Mouse (Mus musculus): Measurements from ENCODE around the gene Arfgap3.
"Not testable (repeated sequence)": the region's sequence is repeated elsewhere in the genome, so short reads cannot be mapped to it uniquely, and the experiment has no call there.

Gene Arfgap3

GRCm38 (mm10) chr15:83294954-83295353, 55.1 kb downstream of the Arfgap3 start:
- DNase-seq (ENCODE audit: low spot score), result no peak

- DNase-seq (ENCODE audit: low spot score), result no peak
These were observed 56.1 kb downstream of the Arfgap3 start for GRCm38 (mm10) chr15:83293706-83294645.

- no peak for DNase-seq (ENCODE audit: low spot score)
These were observed 56.9 kb downstream of the Arfgap3 start for GRCm38 (mm10) chr15:83293144-83293543.

- no peak for DNase-seq (ENCODE audit: low spot score)
These were observed 57.6 kb downstream of the Arfgap3 start for GRCm38 (mm10) chr15:83292261-83293056.

GRCm38 (mm10) chr15:83290899-83291298, 59.1 kb downstream of the Arfgap3 start:
- DNase-seq (ENCODE audit: low spot score), result no peak

- DNase-seq (ENCODE audit: low spot score), result no peak
These were observed 65.2 kb downstream of the Arfgap3 start for GRCm38 (mm10) chr15:83284828-83285227.

- no peak for DNase-seq (ENCODE audit: low spot score)
These were observed 67.7 kb downstream of the Arfgap3 start for GRCm38 (mm10) chr15:83282397-83282796.

- no peak for DNase-seq (ENCODE audit: low spot score)
These were observed 68.7 kb downstream of the Arfgap3 start for GRCm38 (mm10) chr15:83281303-83281702.

- DNase-seq (ENCODE audit: low spot score), result no peak
These were observed 71.5 kb downstream of the Arfgap3 start for GRCm38 (mm10) chr15:83278579-83278978.

GRCm38 (mm10) chr15:83277451-83277850, 72.6 kb downstream of the Arfgap3 start:
- no peak for DNase-seq (ENCODE audit: low spot score)

- DNase-seq (ENCODE audit: low spot score), result not testable (repeated sequence)
These were observed 75.8 kb downstream of the Arfgap3 start for GRCm38 (mm10) chr15:83274237-83274636.

- DNase-seq (ENCODE audit: low spot score), result no peak
These were observed 77.0 kb downstream of the Arfgap3 start for GRCm38 (mm10) chr15:83273017-83273416.

- DNase-seq (ENCODE audit: low spot score), result not testable (repeated sequence)
These were observed 78.8 kb downstream of the Arfgap3 start for GRCm38 (mm10) chr15:83271221-83271620.

GRCm38 (mm10) chr15:83269985-83270384, 80.1 kb downstream of the Arfgap3 start:
- DNase-seq (ENCODE audit: low spot score), result not testable (repeated sequence)

- DNase-seq (ENCODE audit: low spot score), result not testable (repeated sequence)
These were observed 81.6 kb downstream of the Arfgap3 start for GRCm38 (mm10) chr15:83268428-83268827.

GRCm38 (mm10) chr15:83265269-83265668, 84.8 kb downstream of the Arfgap3 start:
- no peak for DNase-seq (ENCODE audit: low spot score)

- DNase-seq (ENCODE audit: low spot score), result no peak
These were observed 86.6 kb downstream of the Arfgap3 start for GRCm38 (mm10) chr15:83263405-83263804.

- DNase-seq (ENCODE audit: low spot score), result no peak
These were observed 92.1 kb downstream of the Arfgap3 start for GRCm38 (mm10) chr15:83257906-83258305.

- DNase-seq (ENCODE audit: low spot score), result no peak
These were observed 93.6 kb downstream of the Arfgap3 start for GRCm38 (mm10) chr15:83256491-83256890.

- DNase-seq (ENCODE audit: low spot score), result no peak
These were observed 94.1 kb downstream of the Arfgap3 start for GRCm38 (mm10) chr15:83255944-83256343.

- no peak for DNase-seq (ENCODE audit: low spot score)
These were observed 94.8 kb downstream of the Arfgap3 start for GRCm38 (mm10) chr15:83255191-83255782.

GRCm38 (mm10) chr15:83254372-83255070, 95.5 kb downstream of the Arfgap3 start:
- DNase-seq (ENCODE audit: low spot score), result no peak
